Mouse (Mus musculus) thymus, adult 18-20 months (tissue): ENCODE results near the gene Etfdh.

ENCODE experiments used
- DNase-seq, 2 experiments: peaks; one replicate each; pipeline ENCODE4 v3.0.0; 2022; ENCODE audit warnings: mixed read lengths in 2 of 2

Etfdh gene

GRCm38 (mm10) chr3:79629416-79629730 lies at the start of gene Etfdh:
Gene Etfdh, minus strand, starts transcription at chr3:79629500.
- no peak for DNase-seq

- no peak for DNase-seq
These were observed 47.1 kb upstream of the Etfdh start for GRCm38 (mm10) chr3:79676411-79676810.

GRCm38 (mm10) chr3:79674641-79675040 lies 45.3 kb upstream of the Etfdh start:
- DNase-seq = no peak

- DNase-seq = no peak
These were observed 43.8 kb upstream of the Etfdh start for GRCm38 (mm10) chr3:79673082-79673481.

- DNase-seq = no peak
These were observed 42.9 kb upstream of the Etfdh start for GRCm38 (mm10) chr3:79672188-79672587.

- DNase-seq = no peak
These were observed 41.3 kb upstream of the Etfdh start for GRCm38 (mm10) chr3:79670556-79670955.

- no peak for DNase-seq
These were observed 35.6 kb upstream of the Etfdh start for GRCm38 (mm10) chr3:79664787-79665408.

GRCm38 (mm10) chr3:79656682-79657081 lies 27.4 kb upstream of the Etfdh start:
- DNase-seq = no peak

- no peak for DNase-seq
These were observed 22.8 kb upstream of the Etfdh start for GRCm38 (mm10) chr3:79652129-79652528.

- DNase-seq = peak; percentile 95 to 98
These were observed 512 bp downstream of the Etfdh start, which contains the start of gene 4930579G24Rik for GRCm38 (mm10) chr3:79628561-79629415. Gene 4930579G24Rik, plus strand, starts transcription at chr3:79629079.

- DNase-seq = no peak
These were observed 1.1 kb downstream of the Etfdh start for GRCm38 (mm10) chr3:79628182-79628560.

- no peak for DNase-seq
These were observed 1.7 kb downstream of the Etfdh start for GRCm38 (mm10) chr3:79627484-79628181.

- DNase-seq = no peak
These were observed 19.4 kb downstream of the Etfdh start for GRCm38 (mm10) chr3:79609886-79610285.

- DNase-seq = no peak
These were observed 33.8 kb downstream of the Etfdh start for GRCm38 (mm10) chr3:79595468-79595867.

GRCm38 (mm10) chr3:79591793-79592471 lies 37.4 kb downstream of the Etfdh start:
- DNase-seq = no peak

GRCm38 (mm10) chr3:79590863-79591792 lies 38.2 kb downstream of the Etfdh start, which contains the start of gene Ppid:
Gene Ppid, plus strand, starts transcription at chr3:79591342.
- DNase-seq = peak; percentile 56 to 61

GRCm38 (mm10) chr3:79589671-79590070 lies 39.6 kb downstream of the Etfdh start:
- DNase-seq = no peak

- peak; percentile 60 to 68 for DNase-seq
These were observed 42.5 kb downstream of the Etfdh start for GRCm38 (mm10) chr3:79586804-79587203.

- DNase-seq = no peak
These were observed 49.3 kb downstream of the Etfdh start for GRCm38 (mm10) chr3:79579891-79580575.

GRCm38 (mm10) chr3:79578164-79578563 lies 51.1 kb downstream of the Etfdh start:
- DNase-seq = no peak

- no peak for DNase-seq
These were observed 51.7 kb downstream of the Etfdh start for GRCm38 (mm10) chr3:79577606-79578005.
